Mouse (Mus musculus): ENCODE measurements around the gene Ccnd3. TPM values are rescaled to one million over a fixed set of nuclear protein-coding genes. Genes with fewer than 3 reads are reported as not detected.

The Ccnd3 gene
- polyA plus RNA-seq, 1 experiment = 181 TPM

- H3K36me3 ChIP-seq (ENCODE audit: control insufficient read depth, insufficient read depth, low read length, poor library complexity, severe bottlenecking) = no peaks in the 10 kb centered on the region
- peak overlapping the region; percentile 55 for H3K9ac ChIP-seq (ENCODE audit: low read depth, poor library complexity, severe bottlenecking)
- no peaks in the 10 kb centered on the region for H3K27me3 ChIP-seq (ENCODE audit: control insufficient read depth, insufficient read depth, low read length, poor library complexity, severe bottlenecking)
- TF ChIP-seq POLR2A (IDR thresholded peaks at IDR 0.05; ENCODE audit: insufficient read depth, low read length) (peak; percentile 53), EP300 (IDR thresholded peaks at IDR 0.05; ENCODE audit: insufficient read depth, low read depth, low read length) (peak; percentile 89), CTCF (IDR thresholded peaks at IDR 0.05; ENCODE audit: low read depth, low read length) (peak; percentile 92)
- H3K27ac ChIP-seq (ENCODE audit: insufficient read depth, low read length) = peak overlapping the region; percentile 98
- peak overlapping the region; percentile 58 for H3K4me3 ChIP-seq (ENCODE audit: low read depth, low read length)
- peaks cover 18% of the 10 kb centered on the region for H3K4me1 ChIP-seq (ENCODE audit: control insufficient read depth, insufficient read depth, low read length)
- H3K9me3 ChIP-seq (replicated peaks; ENCODE audit: control insufficient read depth, insufficient read depth, low read length, poor library complexity, severe bottlenecking) = no peaks in the 10 kb centered on the region
These were observed 6.5 kb downstream of the Ccnd3 start for GRCm38 (mm10) chr17:47511111-47512020.

GRCm38 (mm10) chr17:47512956-47513775, 8.3 kb downstream of the Ccnd3 start:
- peaks cover 16% of the 10 kb centered on the region for H3K4me1 ChIP-seq (ENCODE audit: control insufficient read depth, insufficient read depth, low read length)
- H3K4me3 ChIP-seq (ENCODE audit: low read depth, low read length) = peak overlapping the region; percentile 8; the same call in 1 of the 2 replicates
- H3K9ac ChIP-seq (ENCODE audit: low read depth, poor library complexity, severe bottlenecking) = peak overlapping the region; percentile 55
- TF ChIP-seq CTCF (IDR thresholded peaks at IDR 0.05; ENCODE audit: low read depth, low read length) (no peak), EP300 (IDR thresholded peaks at IDR 0.05; ENCODE audit: insufficient read depth, low read depth, low read length) (peak; percentile 16; the same call in 1 of the 2 replicates), POLR2A (IDR thresholded peaks at IDR 0.05; ENCODE audit: insufficient read depth, low read length) (no peak)
- peak overlapping the region; percentile 98 for H3K27ac ChIP-seq (ENCODE audit: insufficient read depth, low read length)
- H3K27me3 ChIP-seq (ENCODE audit: control insufficient read depth, insufficient read depth, low read length, poor library complexity, severe bottlenecking) = no peaks in the 10 kb centered on the region
- H3K36me3 ChIP-seq (ENCODE audit: control insufficient read depth, insufficient read depth, low read length, poor library complexity, severe bottlenecking) = no peaks in the 10 kb centered on the region
- no peaks in the 10 kb centered on the region for H3K9me3 ChIP-seq (replicated peaks; ENCODE audit: control insufficient read depth, insufficient read depth, low read length, poor library complexity, severe bottlenecking)

GRCm38 (mm10) chr17:47515180-47515844, 10.5 kb downstream of the Ccnd3 start:
- Histone ChIP-seq H3K27ac (ENCODE audit: insufficient read depth, low read length) (no peak overlapping the region), H3K9ac (ENCODE audit: low read depth, poor library complexity, severe bottlenecking) (no peak overlapping the region), H3K9me3 (replicated peaks; ENCODE audit: control insufficient read depth, insufficient read depth, low read length, poor library complexity, severe bottlenecking) (no peaks in the 10 kb centered on the region), H3K4me1 (ENCODE audit: control insufficient read depth, insufficient read depth, low read length) (peaks cover 13% of the 10 kb centered on the region), H3K4me3 (ENCODE audit: low read depth, low read length) (no peak overlapping the region), H3K27me3 (ENCODE audit: control insufficient read depth, insufficient read depth, low read length, poor library complexity, severe bottlenecking) (no peaks in the 10 kb centered on the region), H3K36me3 (ENCODE audit: control insufficient read depth, insufficient read depth, low read length, poor library complexity, severe bottlenecking) (no peaks in the 10 kb centered on the region)
- TF ChIP-seq POLR2A (IDR thresholded peaks at IDR 0.05; ENCODE audit: insufficient read depth, low read length) (no peak), EP300 (IDR thresholded peaks at IDR 0.05; ENCODE audit: insufficient read depth, low read depth, low read length) (no peak), CTCF (IDR thresholded peaks at IDR 0.05; ENCODE audit: low read depth, low read length) (no peak)

- H3K9me3 ChIP-seq (replicated peaks; ENCODE audit: control insufficient read depth, insufficient read depth, low read length, poor library complexity, severe bottlenecking) = no peaks in the 10 kb centered on the region
- TF ChIP-seq CTCF (IDR thresholded peaks at IDR 0.05; ENCODE audit: low read depth, low read length) = peak; percentile 9
- no peak for TF ChIP-seq EP300 (IDR thresholded peaks at IDR 0.05; ENCODE audit: insufficient read depth, low read depth, low read length)
- H3K4me3 ChIP-seq (ENCODE audit: low read depth, low read length) = no peak overlapping the region
- peaks cover 14% of the 10 kb centered on the region for H3K4me1 ChIP-seq (ENCODE audit: control insufficient read depth, insufficient read depth, low read length)
- no peaks in the 10 kb centered on the region for H3K36me3 ChIP-seq (ENCODE audit: control insufficient read depth, insufficient read depth, low read length, poor library complexity, severe bottlenecking)
- H3K27ac ChIP-seq (ENCODE audit: insufficient read depth, low read length) = no peak overlapping the region
- no peak overlapping the region for H3K9ac ChIP-seq (ENCODE audit: low read depth, poor library complexity, severe bottlenecking)
- no peaks in the 10 kb centered on the region for H3K27me3 ChIP-seq (ENCODE audit: control insufficient read depth, insufficient read depth, low read length, poor library complexity, severe bottlenecking)
These were observed 11.4 kb downstream of the Ccnd3 start for GRCm38 (mm10) chr17:47516232-47516631.

- Histone ChIP-seq H3K9me3 (replicated peaks; ENCODE audit: control insufficient read depth, insufficient read depth, low read length, poor library complexity, severe bottlenecking) (no peaks in the 10 kb centered on the region), H3K4me1 (ENCODE audit: control insufficient read depth, insufficient read depth, low read length) (peaks cover 12% of the 10 kb centered on the region), H3K9ac (ENCODE audit: low read depth, poor library complexity, severe bottlenecking) (peak overlapping the region; percentile 47), H3K36me3 (ENCODE audit: control insufficient read depth, insufficient read depth, low read length, poor library complexity, severe bottlenecking) (no peaks in the 10 kb centered on the region), H3K4me3 (ENCODE audit: low read depth, low read length) (no peak overlapping the region), H3K27me3 (ENCODE audit: control insufficient read depth, insufficient read depth, low read length, poor library complexity, severe bottlenecking) (no peaks in the 10 kb centered on the region), H3K27ac (ENCODE audit: insufficient read depth, low read length) (peak overlapping the region; percentile 55)
- TF ChIP-seq EP300 (IDR thresholded peaks at IDR 0.05; ENCODE audit: insufficient read depth, low read depth, low read length) = no peak
- no peak for TF ChIP-seq POLR2A (IDR thresholded peaks at IDR 0.05; ENCODE audit: insufficient read depth, low read length)
- no peak for TF ChIP-seq CTCF (IDR thresholded peaks at IDR 0.05; ENCODE audit: low read depth, low read length)
These were observed 13.4 kb downstream of the Ccnd3 start for GRCm38 (mm10) chr17:47518205-47518604.
